Mouse (Mus musculus) gastrocnemius, postnatal 25 days (tissue): Measurements from ENCODE around the gene Mon1a. TPM values are rescaled to one million over a fixed set of nuclear protein-coding genes. Genes with fewer than 3 reads are reported as not detected.
A peak's percentile ranks its signal among the peaks of the same experiment; 100 is the strongest.

Experiments used
- DNase-seq: peaks from one replicate; pipeline ENCODE4 v3.0.0; 2022
- total RNA-seq, 2 experiments: library from RNA; stranded (reverse); gene quantifications; 1 replicate in 1 of 2; 2 replicates in 1 of 2; pipeline ENCODE4 v1.2.3; 2021

The Mon1a gene
- total RNA-seq, 2 experiments from 2014 or later = 8.3 to 9.6 TPM

GRCm38 (mm10) chr9:107949184-107949921, 61.4 kb downstream of the Mon1a start:
- DNase-seq = no peak

- DNase-seq = no peak
Measured at GRCm38 (mm10) chr9:107949922-107950235, 61.9 kb downstream of the Mon1a start, which contains the start of gene Traip. Traip (plus strand) TSS chr9:107950136.

- peak; percentile 88 for DNase-seq
Measured at GRCm38 (mm10) chr9:107950460-107951355, 62.8 kb downstream of the Mon1a start.

Other genes with a start within 250 kb of the Mon1a start
- gene Slc38a3, start 218.6 kb upstream of the Mon1a start, total RNA-seq = 10 to 100 TPM; 72.1 to 77.5 TPM
- gene Gnat1, start 208.4 kb upstream of the Mon1a start, total RNA-seq = not detected
- gene Sema3f, start 177.7 kb upstream of the Mon1a start, total RNA-seq = 1 to 10 TPM; 5.9 to 9.7 TPM
- gene Rbm5, start 117.2 kb upstream of the Mon1a start, total RNA-seq = 10 to 100 TPM; 35.3 to 36.6 TPM
- gene Rbm6, start 14.9 kb upstream of the Mon1a start, total RNA-seq = 10 to 100 TPM; 18.3 to 20.7 TPM
- 1 to 10 TPM; 1.3 to 2.1 TPM for gene Mst1r, start 18.7 kb downstream of the Mon1a start, total RNA-seq
- not detected for gene Actl11, start 40.3 kb downstream of the Mon1a start, total RNA-seq
- gene Camkv, start 47.5 kb downstream of the Mon1a start, total RNA-seq = under 1 TPM; 0.18 to 0.38 TPM
- under 1 TPM; 0.46 to 0.88 TPM for gene Traip, start 62.0 kb downstream of the Mon1a start, total RNA-seq
- gene Uba7, start 87.4 kb downstream of the Mon1a start, total RNA-seq = 1 to 10 TPM; 2.4 to 2.8 TPM
- not detected for gene Gm20661, start 94.9 kb downstream of the Mon1a start, total RNA-seq
- 1 to 10 TPM; 2.8 to 3.1 TPM for gene Inka1, start 97.7 kb downstream of the Mon1a start, total RNA-seq
- gene Cdhr4, start 104.3 kb downstream of the Mon1a start, total RNA-seq = under 1 TPM; 0.43 to 0.48 TPM
- not detected for gene Gm20662, start 108.2 kb downstream of the Mon1a start, total RNA-seq
- gene Ip6k1, start 114.3 kb downstream of the Mon1a start, total RNA-seq = 10 to 100 TPM; 21.0 to 23.3 TPM
- gene Gmppb, start 161.1 kb downstream of the Mon1a start, total RNA-seq = 1 to 10 TPM; 6.0 to 6.2 TPM
- 1 to 10 TPM; 1.9 to 2.4 TPM for gene Amigo3, start 165.0 kb downstream of the Mon1a start, total RNA-seq
- gene Mst1, start 192.3 kb downstream of the Mon1a start, total RNA-seq = not detected
- 100 to 1,000 TPM; 163 to 169 TPM for gene Rnf123, start 195.2 kb downstream of the Mon1a start, total RNA-seq
- 10 to 100 TPM; 32.9 to 34.4 TPM for gene Apeh, start 206.5 kb downstream of the Mon1a start, total RNA-seq